Mouse (Mus musculus) thymus, adult 2 months (tissue): ENCODE data around the gene Ccdc148.

ENCODE experiments used
- CTCF ChIP-seq: fragments of 200-500 bp; IDR thresholded peaks from 2 replicates; pipeline ENCODE4 v1.5.1; 2012; ENCODE audit warnings: mild to moderate bottlenecking, control low read depth, low read length, moderate library complexity, borderline replicate concordance; ENCODE audit not compliant: control insufficient read depth, poor library complexity, insufficient read depth; ENCODE audit errors: extremely low read depth
- POLR2A ChIP-seq: fragments of 200-500 bp; IDR thresholded peaks from 2 replicates; pipeline ENCODE4 v1.6.1; 2012; ENCODE audit warnings: mild to moderate bottlenecking, low read length, control low read depth, moderate library complexity; ENCODE audit not compliant: control insufficient read depth, poor library complexity, insufficient read depth; ENCODE audit errors: extremely low read depth

GRCm38 (mm10) chr2:59170208-59170589 is 9.7 kb upstream of the Ccdc148 start:
- TF ChIP-seq CTCF (no peak), POLR2A (no peak)
